Mouse (Mus musculus): ENCODE measurements around the gene Zfp36.
"Not testable (repeated sequence)": the region's sequence is repeated elsewhere in the genome, so short reads cannot be mapped to it uniquely, and the experiment has no call there.

The Zfp36 gene

GRCm38 (mm10) chr7:28380237-28381016, at the start of gene Zfp36:
Zfp36 (minus strand) TSS chr7:28380253.
- DNase-seq (ENCODE audit: low spot score) = no peak

GRCm38 (mm10) chr7:28427738-28428137, 47.7 kb upstream of the Zfp36 start:
- DNase-seq (ENCODE audit: low spot score) = no peak

GRCm38 (mm10) chr7:28423018-28423417, 43.0 kb upstream of the Zfp36 start:
- DNase-seq (ENCODE audit: low spot score) = no peak

GRCm38 (mm10) chr7:28419416-28419815, 39.4 kb upstream of the Zfp36 start:
- DNase-seq (ENCODE audit: low spot score) = no peak

GRCm38 (mm10) chr7:28418096-28418670, 38.1 kb upstream of the Zfp36 start:
- DNase-seq (ENCODE audit: low spot score) = peak; percentile 81

- no peak for DNase-seq (ENCODE audit: low spot score)
Measured at GRCm38 (mm10) chr7:28417368-28417767, 37.3 kb upstream of the Zfp36 start.

- DNase-seq (ENCODE audit: low spot score) = no peak
Measured at GRCm38 (mm10) chr7:28412826-28413225, 32.8 kb upstream of the Zfp36 start.

GRCm38 (mm10) chr7:28410841-28411475, 30.9 kb upstream of the Zfp36 start:
- peak; percentile 75 for DNase-seq (ENCODE audit: low spot score)

- DNase-seq (ENCODE audit: low spot score) = no peak
Measured at GRCm38 (mm10) chr7:28401942-28402341, 21.9 kb upstream of the Zfp36 start.

- no peak for DNase-seq (ENCODE audit: low spot score)
Measured at GRCm38 (mm10) chr7:28401030-28401429, 21.0 kb upstream of the Zfp36 start.

- DNase-seq (ENCODE audit: low spot score) = no peak
Measured at GRCm38 (mm10) chr7:28398696-28399340, 18.8 kb upstream of the Zfp36 start.

GRCm38 (mm10) chr7:28398000-28398399, 17.9 kb upstream of the Zfp36 start:
- DNase-seq (ENCODE audit: low spot score) = no peak

- no peak for DNase-seq (ENCODE audit: low spot score)
Measured at GRCm38 (mm10) chr7:28395425-28395824, 15.4 kb upstream of the Zfp36 start.

GRCm38 (mm10) chr7:28393272-28393951, 13.4 kb upstream of the Zfp36 start:
- DNase-seq (ENCODE audit: low spot score) = no peak

- peak; percentile 99 for DNase-seq (ENCODE audit: low spot score)
Measured at GRCm38 (mm10) chr7:28392429-28393271, 12.6 kb upstream of the Zfp36 start, which contains the start of the genes Med29 and Paf1. Med29 (minus strand) TSS chr7:28392708. Paf1 (plus strand) TSS chr7:28392951.

GRCm38 (mm10) chr7:28390331-28390730, 10.3 kb upstream of the Zfp36 start:
- DNase-seq (ENCODE audit: low spot score) = no peak

- not testable (repeated sequence) for DNase-seq (ENCODE audit: low spot score)
Measured at GRCm38 (mm10) chr7:28387384-28387783, 7.3 kb upstream of the Zfp36 start.

GRCm38 (mm10) chr7:28386877-28387276, 6.8 kb upstream of the Zfp36 start:
- DNase-seq (ENCODE audit: low spot score) = not testable (repeated sequence)

- peak; percentile 89 for DNase-seq (ENCODE audit: low spot score)
Measured at GRCm38 (mm10) chr7:28386462-28386861, 6.4 kb upstream of the Zfp36 start.

- DNase-seq (ENCODE audit: low spot score) = peak; percentile 77
Measured at GRCm38 (mm10) chr7:28386007-28386406, 6.0 kb upstream of the Zfp36 start.

GRCm38 (mm10) chr7:28385196-28385595, 5.1 kb upstream of the Zfp36 start:
- no peak for DNase-seq (ENCODE audit: low spot score)
